Mouse (Mus musculus) left cerebral cortex, adult 2 months (tissue): ENCODE data around the gene Krt18. TPM values are rescaled to one million over a fixed set of nuclear protein-coding genes. Genes with fewer than 3 reads are reported as not detected.

Experiments
- DNase-seq, 2 experiments: peaks; one replicate each; pipeline ENCODE4 v3.0.0; 2021 to 2022; ENCODE audit warnings: low spot score in 2 of 2, mixed read lengths in 1 of 2; ENCODE audit errors: extremely low spot score in 1 of 2
- H3K27ac ChIP-seq: fragments of 200-600 bp; 2 replicates; pipeline ENCODE4 v1.8.1; 2022
- H3K4me3 ChIP-seq: fragments of 200-600 bp; 2 replicates; pipeline ENCODE4 v1.8.1; 2022
- CTCF ChIP-seq: fragments of 200-600 bp; IDR thresholded peaks from 2 replicates; pipeline ENCODE4 v1.8.1; 2022; ENCODE audit warnings: antibody characterized with exemption, mild to moderate bottlenecking, moderate library complexity
- intact Hi-C: fragments of 180-260 bp; cut with DNase I; formaldehyde crosslinking; loops from one replicate; pipeline ENCODE4 v1.15.1; 2025
- total RNA-seq, 2 experiments: library from RNA; stranded (reverse); gene quantifications; 2 replicates each; pipeline ENCODE4 v1.2.3; 2021

Gene Krt18
- total RNA-seq, 2 experiments from 2014 or later = 0.33 to 0.38 TPM

DNA sequence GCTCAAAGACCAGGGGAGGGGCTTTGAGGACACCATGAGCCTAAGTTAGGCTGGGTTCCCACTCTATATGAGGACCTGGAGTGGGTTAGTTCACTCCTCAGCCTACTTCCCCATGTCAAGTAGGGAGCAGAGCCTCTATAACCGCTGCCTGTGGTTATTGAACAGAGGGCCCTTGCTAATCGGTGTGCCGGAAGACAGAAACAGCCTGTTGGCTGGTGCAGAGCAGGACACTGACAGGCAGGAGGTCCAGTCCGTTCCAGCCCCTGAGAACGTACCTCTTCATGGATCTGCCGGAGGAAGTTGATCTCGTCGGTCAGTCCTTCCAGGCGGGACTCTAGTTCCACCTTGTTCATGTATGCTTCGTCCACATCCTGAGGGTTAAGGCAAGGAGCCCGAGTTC lies 28.8 kb upstream of the Krt18 start:
- Histone ChIP-seq H3K27ac (no peak overlapping the region), H3K4me3 (no peak overlapping the region)
- TF ChIP-seq CTCF = no peak
- intact Hi-C loops = no loop called here
- no peak for DNase-seq

DNA sequence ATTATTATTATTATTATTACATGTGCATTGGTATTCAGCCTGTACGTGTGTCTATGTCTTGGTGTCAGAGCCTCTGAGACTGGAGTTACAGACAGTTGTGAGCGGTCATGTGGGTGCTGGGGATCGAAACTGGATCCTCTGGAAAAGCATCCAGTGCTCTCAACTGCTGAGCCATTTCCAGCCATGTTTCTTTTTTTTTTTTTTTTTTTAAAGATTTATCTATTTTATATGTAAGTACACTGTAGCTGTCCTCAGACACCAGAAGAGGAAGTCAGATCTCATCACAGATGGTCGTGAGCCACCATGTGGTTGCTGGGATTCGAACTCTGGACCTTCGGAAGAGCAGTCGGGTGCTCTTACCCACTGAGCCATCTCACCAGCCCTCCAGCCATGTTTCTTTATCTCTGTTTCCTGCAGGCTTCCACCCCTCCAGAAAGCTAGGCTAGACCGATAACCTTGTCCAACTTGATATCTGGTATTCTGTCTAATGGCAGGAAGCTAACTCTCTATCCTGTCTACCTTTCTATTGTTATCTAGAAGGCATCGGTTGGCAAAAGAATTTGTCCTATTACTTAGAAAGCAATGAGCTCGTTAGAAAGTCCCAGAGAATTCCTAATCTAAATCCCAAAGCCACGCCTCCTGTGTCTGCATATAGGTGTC lies 28.2 kb upstream of the Krt18 start:
- no peak for DNase-seq
- Histone ChIP-seq H3K27ac (no peak overlapping the region), H3K4me3 (no peak overlapping the region)
- intact Hi-C loops = no loop called here
- TF ChIP-seq CTCF = no peak

DNA sequence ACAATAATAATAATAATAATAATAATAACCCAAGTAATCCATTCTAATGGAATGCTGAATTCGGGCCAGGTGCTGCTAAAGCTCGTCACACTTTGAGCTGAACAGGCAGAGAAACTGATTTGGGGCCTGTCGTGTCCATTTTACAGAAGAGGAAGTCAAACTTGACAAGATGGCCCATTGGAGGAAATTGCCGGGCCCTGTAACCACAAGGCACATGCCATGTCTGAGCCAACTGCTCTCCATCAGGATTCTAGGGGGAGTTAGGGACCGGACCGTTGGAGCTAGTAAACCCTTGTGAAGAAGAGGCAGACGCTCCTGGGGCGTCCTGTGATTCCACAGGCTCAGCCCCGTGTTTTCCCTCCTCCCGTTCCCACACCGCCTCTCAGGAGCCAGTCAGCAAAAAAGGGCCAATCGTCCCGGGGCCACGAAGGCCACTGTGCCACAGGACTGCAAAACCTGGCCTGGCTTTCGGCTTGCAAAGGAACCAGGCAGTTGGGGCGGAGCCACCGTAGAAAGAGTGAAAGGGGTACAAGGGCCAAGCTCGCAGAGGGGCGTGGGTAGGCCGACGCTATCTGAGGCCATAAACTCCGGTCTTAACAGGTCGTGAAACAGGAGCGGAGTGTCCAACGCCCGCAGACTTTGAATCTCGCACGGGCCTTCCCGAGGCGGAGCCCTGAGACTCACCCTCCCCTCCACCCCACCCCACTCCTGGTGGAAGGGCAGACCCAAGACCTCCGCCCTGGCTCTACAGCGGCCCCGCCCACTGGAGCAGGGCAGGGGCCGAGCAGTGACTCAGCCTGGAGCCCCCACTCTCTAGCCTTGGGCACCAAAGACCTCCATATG lies 25.1 kb upstream of the Krt18 start:
- TF ChIP-seq CTCF = no peak

DNA sequence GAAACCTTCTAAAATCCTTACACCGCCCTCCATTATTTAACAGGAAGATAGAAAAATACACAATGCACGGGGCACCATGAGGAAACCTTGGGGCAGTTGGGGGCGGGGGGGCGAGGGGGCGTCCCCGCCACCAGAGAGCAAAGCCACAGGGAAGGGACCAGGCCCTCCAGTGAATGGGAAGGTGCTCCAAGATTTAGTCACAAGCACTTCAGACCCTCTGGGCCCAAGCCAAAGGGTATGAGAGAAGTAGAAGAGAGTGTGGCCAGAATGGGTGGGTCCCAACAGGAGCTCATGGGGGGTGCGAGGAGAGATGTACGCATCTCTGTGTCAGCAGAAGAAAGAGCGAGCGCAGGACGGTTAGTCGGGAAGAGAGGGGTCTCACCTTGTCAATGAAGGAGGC lies 24.5 kb upstream of the Krt18 start:
- Histone ChIP-seq H3K4me3 (no peak overlapping the region), H3K27ac (no peak overlapping the region)
- TF ChIP-seq CTCF = no peak
- intact Hi-C loops = no loop called here
- DNase-seq = no peak

More for the DNA sequence above, 25.1 kb upstream of the Krt18 start:
- intact Hi-C loops = no loop called here
- no peak for DNase-seq
- no peak overlapping the region for H3K27ac ChIP-seq
- H3K4me3 ChIP-seq = no peak overlapping the region

DNA sequence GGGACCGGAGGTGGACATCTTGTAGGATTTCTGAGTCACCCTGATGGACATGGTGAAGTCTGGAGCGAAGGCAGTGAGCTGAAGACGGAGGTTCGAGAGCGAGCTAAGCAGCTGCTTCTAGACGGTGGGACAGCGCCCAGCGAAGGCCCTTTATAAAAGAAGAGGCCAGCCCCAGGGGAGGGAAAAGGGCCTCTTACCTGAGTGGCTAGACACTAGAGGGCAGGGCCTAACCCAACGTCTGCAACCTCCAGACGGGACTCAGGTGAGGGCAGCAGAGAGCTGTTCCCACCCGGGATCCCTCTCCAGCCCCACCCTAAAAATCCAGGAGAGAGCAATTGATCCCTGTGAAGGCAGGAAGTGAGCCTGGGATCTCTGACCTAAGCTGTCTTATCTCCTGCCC lies 23.8 kb upstream of the Krt18 start, which contains the start of gene Krt8:
Krt8 (minus strand) TSS at position 294 of the 400 bp plus-strand sequence.
- intact Hi-C loops = no loop called here
- no peak for DNase-seq
- TF ChIP-seq CTCF = no peak
- Histone ChIP-seq H3K27ac (no peak within 1 kb of the TSS), H3K4me3 (no peak within 1 kb of the TSS)

DNA sequence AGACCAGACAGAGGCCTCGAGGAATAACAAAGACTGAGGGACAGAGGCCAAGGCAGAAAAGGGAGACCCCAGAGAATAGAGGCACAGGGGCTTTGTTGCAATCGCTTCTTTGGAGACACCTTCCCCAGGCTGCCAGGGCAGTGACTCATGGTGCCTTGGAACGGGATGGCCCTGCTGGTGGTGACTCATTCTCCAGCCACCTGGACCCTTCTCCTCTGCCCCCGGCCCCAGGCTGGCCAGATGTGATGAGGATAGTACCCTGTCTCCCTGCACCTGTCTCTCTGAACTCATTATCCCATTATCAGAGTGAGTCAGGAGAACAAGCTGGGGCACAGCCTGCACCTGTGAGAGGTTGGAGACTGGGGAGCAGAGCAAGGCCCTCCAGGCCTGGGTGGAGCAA lies 22.7 kb upstream of the Krt18 start:
- no peak for TF ChIP-seq CTCF
- H3K27ac ChIP-seq = no peak overlapping the region
- H3K4me3 ChIP-seq = no peak overlapping the region
- DNase-seq = no peak
- intact Hi-C loops = no loop called here

DNA sequence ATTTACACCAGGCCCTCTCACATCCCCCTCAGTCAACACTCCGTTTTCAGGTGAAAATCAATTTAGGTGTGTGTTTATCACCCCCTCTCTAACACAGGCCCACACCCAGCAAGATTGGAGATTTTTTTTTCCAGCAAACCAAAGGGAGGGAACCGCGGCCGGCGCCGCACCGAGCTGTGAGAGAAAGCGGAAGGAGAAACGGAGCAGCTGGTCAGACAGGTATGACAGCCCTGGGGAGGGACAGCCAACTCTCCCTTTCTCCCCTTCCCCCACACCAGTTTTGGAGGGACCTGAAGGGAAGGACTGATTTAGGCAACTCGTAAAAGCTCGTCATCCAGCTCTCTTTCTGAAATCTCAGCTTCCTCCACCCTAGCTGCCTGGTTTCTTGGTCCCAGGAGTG lies 21.7 kb upstream of the Krt18 start:
- H3K27ac ChIP-seq = no peak overlapping the region
- no peak overlapping the region for H3K4me3 ChIP-seq
- DNase-seq = no peak
- intact Hi-C loops = no loop called here
- no peak for TF ChIP-seq CTCF

DNA sequence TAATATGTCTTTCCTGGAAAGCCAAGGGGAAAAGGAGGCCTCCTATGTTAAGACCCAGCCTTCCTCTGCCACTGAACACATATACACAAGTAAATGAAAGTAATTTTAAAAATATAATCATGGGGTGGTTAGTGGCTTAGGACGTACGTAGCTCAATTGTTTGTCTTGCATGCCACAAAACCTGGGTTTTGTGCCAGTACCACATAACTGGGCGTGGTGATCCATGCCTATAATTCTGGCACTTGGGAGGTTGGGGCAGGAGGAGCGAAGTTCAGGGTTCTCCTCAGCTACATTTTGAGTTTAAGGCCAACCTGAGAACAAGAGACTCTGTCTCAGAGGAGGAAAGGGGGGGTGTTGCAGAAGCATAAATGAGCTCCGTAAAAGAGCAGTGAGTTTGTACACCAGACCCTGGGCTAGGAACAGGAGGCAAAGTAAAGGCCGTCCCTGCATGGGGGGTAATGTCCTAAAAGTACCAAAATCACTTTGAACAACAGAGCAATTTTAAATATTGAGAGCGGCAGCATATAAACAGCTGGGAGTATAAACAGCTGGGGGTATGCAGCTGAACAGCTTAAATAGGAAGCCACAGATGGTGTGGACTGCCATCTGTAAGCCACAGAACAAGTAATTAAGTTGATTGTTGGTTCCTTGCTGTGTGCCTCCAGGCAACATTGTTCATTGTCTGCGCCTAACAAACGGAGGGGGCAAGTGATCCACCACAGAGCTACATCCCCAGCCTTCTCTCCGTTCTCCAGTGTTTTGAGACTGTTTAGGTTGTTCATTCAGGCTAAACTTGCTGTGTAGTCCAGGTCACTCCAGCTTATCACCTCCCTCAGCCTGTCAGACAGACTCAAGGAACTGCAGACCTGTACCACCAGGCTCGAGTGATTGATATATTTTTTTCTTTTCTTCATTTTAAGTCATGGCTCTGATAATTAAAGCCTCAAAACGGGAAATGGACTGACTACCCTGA lies 20.6 kb upstream of the Krt18 start:
- no peak for DNase-seq
- TF ChIP-seq CTCF = no peak
- intact Hi-C loops = no loop called here
- Histone ChIP-seq H3K4me3 (no peak overlapping the region), H3K27ac (no peak overlapping the region)

DNA sequence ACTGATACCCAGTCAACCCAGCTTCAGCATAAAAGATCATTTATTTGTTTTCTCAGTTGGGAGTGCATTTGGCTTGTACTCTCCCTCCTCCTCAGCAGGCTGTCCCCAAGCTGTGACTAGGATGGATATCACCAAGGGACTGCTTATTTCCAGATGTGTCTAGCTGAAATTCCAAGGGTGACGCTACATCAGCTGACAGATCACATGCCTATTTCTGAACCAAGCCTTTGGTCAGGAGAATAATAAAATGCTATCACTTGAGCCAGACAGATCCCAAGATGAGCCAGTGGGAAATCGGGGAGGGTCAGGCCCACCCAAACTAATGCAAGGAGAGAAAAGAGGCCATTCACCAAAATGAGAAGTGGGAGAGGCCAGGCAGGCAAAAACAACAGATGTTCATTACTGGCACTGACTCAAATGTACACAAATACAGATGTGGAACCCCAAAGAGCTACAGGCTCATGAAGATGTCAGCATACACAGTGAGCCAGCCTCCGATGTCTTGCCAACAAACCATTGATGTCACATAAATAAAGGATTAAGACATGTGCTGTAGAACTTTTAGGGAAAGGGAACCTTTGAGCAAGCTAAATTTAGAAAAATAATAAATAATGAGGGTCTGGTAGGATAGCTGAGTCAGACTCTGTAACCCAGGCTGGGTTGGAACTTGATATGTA lies 17.3 kb upstream of the Krt18 start:
- H3K27ac ChIP-seq = no peak overlapping the region
- DNase-seq = no peak
- intact Hi-C loops = no loop called here
- H3K4me3 ChIP-seq = no peak overlapping the region
- no peak for TF ChIP-seq CTCF

DNA sequence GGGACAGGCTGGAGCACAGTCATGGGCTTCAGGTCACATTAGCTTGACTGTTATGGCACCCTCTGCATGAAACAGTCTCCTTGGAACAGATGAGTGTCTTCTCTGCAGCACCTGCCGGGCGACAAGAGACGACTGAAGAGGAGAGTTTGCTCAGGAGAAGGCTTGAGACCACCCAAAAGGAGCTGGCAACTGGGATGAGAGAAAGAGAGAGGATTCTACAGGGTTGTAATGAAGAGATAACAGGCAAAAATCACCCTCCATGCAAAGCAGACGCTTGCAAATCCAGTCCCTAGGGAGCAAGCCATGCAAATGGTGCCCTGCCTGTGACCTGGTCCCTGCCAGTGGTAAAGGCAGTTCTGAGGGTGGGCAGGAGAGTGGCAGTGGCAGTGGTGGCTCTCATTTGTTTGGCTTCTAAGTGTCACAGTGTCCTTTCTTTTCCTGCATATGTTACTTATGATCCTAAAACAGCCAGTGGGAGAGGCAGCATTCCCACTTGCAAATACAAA lies 15.7 kb upstream of the Krt18 start:
- no peak for DNase-seq
- H3K4me3 ChIP-seq = no peak overlapping the region
- intact Hi-C loops = no loop called here
- no peak overlapping the region for H3K27ac ChIP-seq
- TF ChIP-seq CTCF = no peak

DNA sequence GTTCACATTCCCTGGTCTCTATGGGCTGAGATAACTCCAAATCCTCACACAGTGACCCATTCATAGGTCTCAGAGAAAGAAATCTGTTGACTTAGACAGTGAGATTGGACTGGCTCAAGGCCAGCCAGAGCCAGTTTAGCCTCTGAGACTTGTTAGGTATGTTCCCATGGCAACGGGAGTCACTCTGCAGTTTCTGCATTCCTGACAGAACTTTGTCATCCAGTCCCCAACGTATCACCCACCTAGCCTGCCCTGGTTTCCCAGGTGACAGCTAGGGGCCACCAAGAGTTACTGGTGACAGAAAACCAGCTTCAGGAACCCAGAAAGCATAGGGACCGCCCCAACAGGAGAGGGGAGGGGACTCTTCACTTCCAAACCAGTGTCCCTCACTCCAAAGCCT lies 14.3 kb upstream of the Krt18 start:
- no peak for TF ChIP-seq CTCF
- intact Hi-C loops = no loop called here
- H3K4me3 ChIP-seq = no peak overlapping the region
- no peak overlapping the region for H3K27ac ChIP-seq
- no peak for DNase-seq
